Mouse (Mus musculus) stomach, postnatal 0 days (tissue): ENCODE measurements around the gene Serinc4.

Experiments used
- CTCF ChIP-seq: IDR thresholded peaks from 2 replicates; pipeline ENCODE4 v1.5.1; 2016; ENCODE audit warnings: antibody characterized with exemption, low read depth, mild to moderate bottlenecking, moderate library complexity
- EP300 ChIP-seq: optimal IDR thresholded peaks from 2 replicates; pipeline ENCODE3; 2016; ENCODE audit warnings: antibody characterized with exemption

GRCm38 (mm10) chr2:121446506-121446905 is 10.1 kb downstream of the Serinc4 start:
- TF ChIP-seq CTCF (no peak), EP300 (no peak)
